Mouse (Mus musculus) bone marrow macrophage, adult 2 months (primary cell): Measurements from ENCODE around the gene Tex48. TPM values are rescaled to one million over a fixed set of nuclear protein-coding genes. Genes with fewer than 3 reads are reported as not detected.

Experiments
- H3K27ac ChIP-seq: 2 replicates; pipeline ENCODE4 v1.5.1; 2012; ENCODE audit warnings: low read depth, low read length; ENCODE audit not compliant: insufficient read depth
- H3K4me1 ChIP-seq: 2 replicates; pipeline ENCODE4 v1.6.1; 2012; ENCODE audit warnings: low read length; ENCODE audit not compliant: control insufficient read depth, insufficient read depth
- H3K4me3 ChIP-seq: 2 replicates; pipeline ENCODE4 v1.5.1; 2012; ENCODE audit warnings: mild to moderate bottlenecking, low read length, moderate library complexity; ENCODE audit not compliant: insufficient read depth
- CTCF ChIP-seq: IDR thresholded peaks from 2 replicates; pipeline ENCODE4 v1.5.1; 2012; ENCODE audit warnings: low read depth, mild to moderate bottlenecking, low read length, moderate library complexity
- POLR2A ChIP-seq: IDR thresholded peaks from 2 replicates; pipeline ENCODE4 v1.6.1; 2012; ENCODE audit warnings: mild to moderate bottlenecking, low read depth, low read length, borderline replicate concordance
- polyA plus RNA-seq: library from polyadenylated mRNA; stranded (reverse); fragments of >200 nt; gene quantifications from 2 replicates; pipeline ENCODE4 v1.2.4, GENCODE M21; 2012; ENCODE audit not compliant: missing spikeins, insufficient read depth, insufficient read length

Tex48 gene
- polyA plus RNA-seq, 1 experiment, result not detected

DNA sequence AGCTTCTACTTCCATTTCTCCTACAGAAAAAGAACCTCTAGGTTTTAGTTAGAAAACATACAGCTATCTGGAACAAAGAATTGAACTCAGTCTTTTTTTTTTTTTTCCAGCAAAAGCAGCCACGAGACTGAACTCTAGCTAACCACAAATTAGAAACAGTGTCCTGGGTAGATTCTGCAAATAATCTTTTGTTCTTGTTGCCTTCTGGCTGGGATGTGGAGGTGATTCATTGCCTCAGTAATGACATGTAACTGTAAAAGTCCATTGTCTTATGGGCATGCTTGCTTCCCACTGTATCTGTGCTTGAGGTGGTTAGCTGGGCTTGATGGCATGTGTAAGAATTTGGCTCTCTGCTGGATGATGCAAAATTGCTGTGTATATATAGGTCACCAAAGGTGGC lies 16.4 kb upstream of the Tex48 start:
- TF ChIP-seq CTCF (no peak), POLR2A (no peak)
- no peaks in the 10 kb centered on the region for H3K4me1 ChIP-seq
- no peak overlapping the region for H3K4me3 ChIP-seq
- no peak overlapping the region for H3K27ac ChIP-seq

DNA sequence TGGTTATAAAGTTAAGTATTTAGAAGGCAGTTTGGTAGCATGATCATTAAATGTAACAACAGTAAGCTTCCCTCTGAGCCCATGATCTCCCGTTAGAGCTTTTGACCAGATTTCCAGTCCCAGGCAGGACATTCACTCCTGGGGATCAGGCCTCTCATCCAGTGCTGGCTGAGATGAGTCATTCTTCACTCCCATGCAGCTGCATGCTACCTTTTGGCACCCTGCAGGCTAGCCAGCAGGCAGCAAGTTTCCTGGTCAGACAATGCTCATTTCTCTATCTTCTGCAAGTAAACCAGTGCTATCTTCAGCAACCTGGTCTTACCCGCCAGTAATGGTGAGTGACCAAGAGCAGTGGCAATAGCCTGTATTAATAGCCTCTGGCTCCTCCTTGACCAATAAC lies 11.0 kb upstream of the Tex48 start:
- Histone ChIP-seq H3K4me3 (no peak overlapping the region), H3K27ac (no peak overlapping the region), H3K4me1 (no peaks in the 10 kb centered on the region)
- no peak for TF ChIP-seq POLR2A
- no peak for TF ChIP-seq CTCF

GRCm38 (mm10) chr4:63627111-63627510 lies 4.9 kb upstream of the Tex48 start:
- TF ChIP-seq CTCF, result no peak
- TF ChIP-seq POLR2A, result no peak
- no peak overlapping the region for H3K27ac ChIP-seq
- no peaks in the 10 kb centered on the region for H3K4me1 ChIP-seq
- H3K4me3 ChIP-seq, result no peak overlapping the region

DNA sequence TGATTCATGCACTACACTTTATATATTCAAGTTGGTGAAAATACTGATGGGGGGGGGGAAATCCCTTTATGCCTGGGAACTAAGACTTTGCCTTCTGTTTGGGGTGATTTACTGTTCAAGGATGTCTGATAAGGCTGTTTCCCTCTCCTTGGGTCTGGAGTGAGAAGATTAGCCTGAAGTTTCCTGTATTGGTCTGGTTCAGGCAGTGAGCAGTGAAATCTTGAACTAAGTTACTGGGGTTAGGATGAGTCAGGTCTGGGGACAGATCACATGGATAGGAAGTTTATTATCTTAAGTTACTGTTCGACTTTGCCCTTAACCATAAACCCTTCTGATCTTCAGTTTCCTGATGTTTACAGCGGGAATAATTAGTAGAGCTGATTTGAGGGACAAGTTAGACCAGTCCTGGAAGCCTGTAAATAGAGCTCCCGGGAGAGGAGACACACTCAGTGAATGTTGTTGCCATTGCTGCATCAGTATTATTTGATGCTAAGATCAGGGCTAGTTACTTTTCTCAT lies 3.4 kb upstream of the Tex48 start:
- H3K4me3 ChIP-seq, result no peak overlapping the region
- no peaks in the 10 kb centered on the region for H3K4me1 ChIP-seq
- TF ChIP-seq POLR2A (no peak), CTCF (no peak)
- H3K27ac ChIP-seq, result no peak overlapping the region

GRCm38 (mm10) chr4:63621861-63622260 lies 367 bp downstream of the Tex48 start:
- Histone ChIP-seq H3K27ac (no peak overlapping the region), H3K4me3 (no peak overlapping the region), H3K4me1 (no peaks in the 10 kb centered on the region)
- no peak for TF ChIP-seq POLR2A
- TF ChIP-seq CTCF, result no peak

DNA sequence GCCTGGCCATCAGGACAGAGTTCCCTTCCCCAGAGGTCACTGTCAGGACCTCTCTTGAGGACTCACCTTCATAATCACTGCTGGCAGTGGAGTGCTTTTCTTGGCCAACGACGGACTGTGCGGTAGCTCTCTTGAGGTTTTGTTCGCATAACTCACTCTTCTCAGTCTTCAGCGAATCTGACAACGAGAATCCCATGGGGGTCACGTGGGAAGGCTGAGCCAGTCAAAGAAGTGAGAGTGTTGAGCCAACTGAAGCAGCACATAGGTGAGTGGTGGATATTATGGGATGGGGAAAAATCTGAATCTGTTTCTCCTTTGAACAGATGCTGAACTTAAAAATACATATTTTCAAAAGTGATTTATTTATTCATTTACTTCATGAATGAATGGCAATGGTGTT lies 13.8 kb downstream of the Tex48 start:
- Histone ChIP-seq H3K4me3 (no peak overlapping the region), H3K4me1 (no peaks in the 10 kb centered on the region), H3K27ac (no peak overlapping the region)
- no peak for TF ChIP-seq CTCF
- no peak for TF ChIP-seq POLR2A

GRCm38 (mm10) chr4:63605968-63606367 lies 16.3 kb downstream of the Tex48 start:
- no peaks in the 10 kb centered on the region for H3K4me1 ChIP-seq
- no peak overlapping the region for H3K4me3 ChIP-seq
- TF ChIP-seq POLR2A, result no peak
- no peak for TF ChIP-seq CTCF
- no peak overlapping the region for H3K27ac ChIP-seq

DNA sequence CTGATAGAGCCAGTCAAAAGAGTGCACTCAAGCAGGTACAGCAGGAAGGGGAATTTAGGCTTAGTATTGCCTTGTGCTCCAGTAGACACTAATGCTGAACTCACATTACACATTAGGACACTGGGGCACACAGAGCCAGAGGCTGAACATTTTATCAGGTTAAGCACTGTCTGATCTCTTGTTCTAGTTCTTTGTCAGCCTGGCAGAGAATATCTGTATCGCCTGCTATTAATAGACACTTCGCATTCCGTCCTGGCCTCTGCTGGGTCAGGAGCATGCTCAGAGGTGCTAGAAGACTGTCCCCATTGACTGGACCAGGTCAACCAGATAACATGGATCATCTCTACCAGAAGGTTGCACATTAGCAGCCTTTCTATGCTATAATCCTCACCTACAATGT lies 16.7 kb downstream of the Tex48 start:
- TF ChIP-seq POLR2A (no peak), CTCF (no peak)
- Histone ChIP-seq H3K4me1 (no peaks in the 10 kb centered on the region), H3K27ac (no peak overlapping the region), H3K4me3 (no peak overlapping the region)

- TF ChIP-seq CTCF, result no peak
- no peak for TF ChIP-seq POLR2A
- H3K27ac ChIP-seq, result no peak within 1 kb of the TSS
- no peaks in the 10 kb centered on the region for H3K4me1 ChIP-seq
- no peak within 1 kb of the TSS for H3K4me3 ChIP-seq
These were observed 17.3 kb downstream of the Tex48 start, which contains the start of gene Gm11213 for GRCm38 (mm10) chr4:63604945-63605344. Gm11213 (minus strand) TSS chr4:63605261.

GRCm38 (mm10) chr4:63601263-63601662 lies 21.0 kb downstream of the Tex48 start:
- Histone ChIP-seq H3K4me3 (no peak overlapping the region), H3K4me1 (no peaks in the 10 kb centered on the region), H3K27ac (no peak overlapping the region)
- TF ChIP-seq POLR2A, result no peak
- no peak for TF ChIP-seq CTCF

GRCm38 (mm10) chr4:63600786-63601185 lies 21.4 kb downstream of the Tex48 start:
- H3K27ac ChIP-seq, result no peak overlapping the region
- TF ChIP-seq CTCF (no peak), POLR2A (no peak)
- no peaks in the 10 kb centered on the region for H3K4me1 ChIP-seq
- H3K4me3 ChIP-seq, result no peak overlapping the region
